Mouse (Mus musculus) mouse trophoblast stem cell (cell line): ENCODE data around the gene Fahd1.

Experiments
- in situ Hi-C, 2 experiments: fragments of 300-500 bp; cut with MseI, MboI; formaldehyde crosslinking; loops; 2 replicates in 1 of 2; 3 replicates in 1 of 2; pipeline ENCODE4 v1.15.1; 2025

The Fahd1 gene

GRCm38 (mm10) chr17:24885356-24886133 lies 35.4 kb upstream of the Fahd1 start:
- in situ Hi-C loops: no loop called here

GRCm38 (mm10) chr17:24884391-24884790 lies 34.2 kb upstream of the Fahd1 start:
- in situ Hi-C loops: no loop called here

- in situ Hi-C loops: no loop called here
Observed at GRCm38 (mm10) chr17:24881738-24882440, 31.7 kb upstream of the Fahd1 start.

- in situ Hi-C loops: no loop called here
Observed at GRCm38 (mm10) chr17:24878531-24878930, 28.4 kb upstream of the Fahd1 start.

GRCm38 (mm10) chr17:24878117-24878397 lies 27.9 kb upstream of the Fahd1 start:
- in situ Hi-C loops: no loop called here

GRCm38 (mm10) chr17:24877336-24878116 lies 27.4 kb upstream of the Fahd1 start:
- in situ Hi-C loops: no loop called here

- in situ Hi-C loops: no loop called here
Observed at GRCm38 (mm10) chr17:24874989-24875388, 24.8 kb upstream of the Fahd1 start.

- in situ Hi-C loops: no loop called here
Observed at GRCm38 (mm10) chr17:24874405-24874745, 24.2 kb upstream of the Fahd1 start.

- in situ Hi-C loops: no loop called here
Observed at GRCm38 (mm10) chr17:24873695-24874404, 23.7 kb upstream of the Fahd1 start.

GRCm38 (mm10) chr17:24867914-24868313 lies 17.8 kb upstream of the Fahd1 start:
- in situ Hi-C loops: no loop called here

GRCm38 (mm10) chr17:24865776-24866175 lies 15.6 kb upstream of the Fahd1 start, which contains the start of gene Igfals:
Gene Igfals (plus strand): TSS chr17:24865997.
- in situ Hi-C loops: no loop called here

GRCm38 (mm10) chr17:24861785-24862184 lies 11.6 kb upstream of the Fahd1 start:
- in situ Hi-C loops: no loop called here

GRCm38 (mm10) chr17:24860076-24860475 lies 9.9 kb upstream of the Fahd1 start:
- in situ Hi-C loops: no loop called here

GRCm38 (mm10) chr17:24858967-24859366 lies 8.8 kb upstream of the Fahd1 start:
- in situ Hi-C loops: no loop called here

- in situ Hi-C loops: no loop called here
Observed at GRCm38 (mm10) chr17:24857831-24858470, 7.8 kb upstream of the Fahd1 start.

- in situ Hi-C loops: no loop called here
Observed at GRCm38 (mm10) chr17:24856589-24856988, 6.4 kb upstream of the Fahd1 start.

- in situ Hi-C loops: no loop called here
Observed at GRCm38 (mm10) chr17:24855838-24856464, 5.8 kb upstream of the Fahd1 start.

- in situ Hi-C loops: no loop called here
Observed at GRCm38 (mm10) chr17:24851381-24852125, 1.4 kb upstream of the Fahd1 start.

GRCm38 (mm10) chr17:24850773-24851127 lies 586 bp upstream of the Fahd1 start:
- in situ Hi-C loops: no loop called here

- in situ Hi-C loops: no loop called here
Observed at GRCm38 (mm10) chr17:24849733-24850064, 465 bp downstream of the Fahd1 start.
